Mouse (Mus musculus) kidney, embryonic 14.5 days (tissue): ENCODE data around the gene Wfikkn1. TPM values are rescaled to one million over a fixed set of nuclear protein-coding genes. Genes with fewer than 3 reads are reported as not detected.
A peak's percentile ranks its signal among the peaks of the same experiment; 100 is the strongest.

ENCODE experiments used
- ATAC-seq: fragments of 200-750 bp; cut with Nextera tagmentation; 2 replicates; pipeline ENCODE4 v1.8.0; 2017; ENCODE audit warnings: moderate number of reproducible peaks, mild to moderate bottlenecking, moderate TSS enrichment, moderate library complexity; ENCODE audit not compliant: low FRiP score, low TSS enrichment
- H3K27ac ChIP-seq: fragments of 300-500 bp; sonication (generic); 2 replicates; pipeline ENCODE4 v1.5.1; 2014; ENCODE audit warnings: low read depth, mild to moderate bottlenecking, low read length, moderate library complexity, mixed read lengths
- H3K27me3 ChIP-seq: fragments of 300-500 bp; sonication (generic); 2 replicates; pipeline ENCODE4 v1.6.1; 2014; ENCODE audit warnings: mild to moderate bottlenecking, low read length; ENCODE audit not compliant: control insufficient read depth, insufficient read depth
- H3K36me3 ChIP-seq: fragments of 300-500 bp; sonication (generic); 2 replicates; pipeline ENCODE4 v1.6.1; 2014; ENCODE audit warnings: low read length, mixed read lengths; ENCODE audit not compliant: control insufficient read depth, insufficient read depth
- H3K4me1 ChIP-seq: fragments of 300-500 bp; sonication (generic); 2 replicates; pipeline ENCODE4 v1.6.1; 2014; ENCODE audit warnings: low read length, mixed read lengths; ENCODE audit not compliant: control insufficient read depth, insufficient read depth
- H3K4me2 ChIP-seq: fragments of 300-500 bp; sonication (generic); replicated peaks from 2 replicates; pipeline ENCODE4 v1.6.1; 2014; ENCODE audit warnings: low read depth, mild to moderate bottlenecking, low read length
- H3K4me3 ChIP-seq: fragments of 300-500 bp; sonication (generic); 2 replicates; pipeline ENCODE4 v1.5.1; 2014; ENCODE audit warnings: mild to moderate bottlenecking, low read length
- H3K9ac ChIP-seq: fragments of 300-500 bp; sonication (generic); 2 replicates; pipeline ENCODE4 v1.6.1; 2014; ENCODE audit warnings: low read depth, mild to moderate bottlenecking, low read length, moderate library complexity
- H3K9me3 ChIP-seq: fragments of 300-500 bp; sonication (generic); 2 replicates; pipeline ENCODE4 v1.6.1; 2016; ENCODE audit warnings: low read length; ENCODE audit not compliant: control insufficient read depth
- whole genome bisulfite sequencing: fragments of 180-500 bp; shearing (Covaris S2); extraction: QIAGEN DNeasy Blood & Tissue Kit; methylation state at CpG from one replicate; pipeline ENCODE4 v1.1.7; 2014; 5-methylcytosine and 5-hydroxymethylcytosine counted together
- polyA plus RNA-seq: library from polyadenylated mRNA; unstranded; fragments of >200 nt; fragmentation: Nextera tagmentation; extraction: Ambion mirVana; gene quantifications from 2 replicates; pipeline ENCODE4 v1.2.1, GENCODE M21; 2014

The Wfikkn1 gene
- polyA plus RNA-seq, 1 experiment from 2014 or later, result 0.99 TPM

DNA sequence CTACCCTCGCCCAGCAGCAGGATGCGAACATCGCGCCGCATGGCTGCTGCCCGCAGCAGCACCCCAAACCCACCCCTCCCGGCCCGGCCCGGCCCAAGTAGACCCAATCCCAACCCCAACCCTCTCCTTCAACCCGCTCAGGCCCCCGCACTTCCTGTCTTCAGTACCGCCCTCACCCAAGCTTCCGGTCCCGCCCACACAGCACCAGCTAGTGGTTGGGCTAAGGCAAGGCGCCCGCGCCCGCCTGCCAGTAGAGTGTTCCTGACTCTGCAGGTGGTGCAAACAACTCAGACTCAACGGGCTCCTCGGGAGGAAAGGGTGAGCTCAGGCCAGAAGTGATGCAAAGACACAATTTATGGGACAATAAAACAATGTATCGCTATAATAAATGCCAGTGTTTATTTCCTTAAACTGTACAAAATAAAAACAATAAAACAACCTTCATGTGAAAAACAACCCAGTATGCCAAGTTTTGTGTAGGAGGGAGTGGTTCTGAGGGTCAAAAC lies 36.2 kb downstream of the Wfikkn1 start, which contains the start of gene Rhot2:
Rhot2 (minus strand) TSS at position 456 of the 506 bp plus-strand sequence.
- Histone ChIP-seq H3K9me3 (no peaks in the 10 kb centered on the region), H3K4me3 (peak within 1 kb of the TSS; percentile 90), H3K4me1 (peaks cover 8% of the 10 kb centered on the region), H3K27ac (peak within 1 kb of the TSS; percentile 79; the same call in 1 of the 2 replicates), H3K27me3 (no peaks in the 10 kb centered on the region), H3K9ac (peak within 1 kb of the TSS; percentile 87), H3K36me3 (peaks cover 56% of the 10 kb centered on the region), H3K4me2 (peak within 1 kb of the TSS; percentile 91)
- WGBS, result under 1% methylated on average over 21 of the region's 21 CpGs
- peak; percentile 92 for ATAC-seq

DNA sequence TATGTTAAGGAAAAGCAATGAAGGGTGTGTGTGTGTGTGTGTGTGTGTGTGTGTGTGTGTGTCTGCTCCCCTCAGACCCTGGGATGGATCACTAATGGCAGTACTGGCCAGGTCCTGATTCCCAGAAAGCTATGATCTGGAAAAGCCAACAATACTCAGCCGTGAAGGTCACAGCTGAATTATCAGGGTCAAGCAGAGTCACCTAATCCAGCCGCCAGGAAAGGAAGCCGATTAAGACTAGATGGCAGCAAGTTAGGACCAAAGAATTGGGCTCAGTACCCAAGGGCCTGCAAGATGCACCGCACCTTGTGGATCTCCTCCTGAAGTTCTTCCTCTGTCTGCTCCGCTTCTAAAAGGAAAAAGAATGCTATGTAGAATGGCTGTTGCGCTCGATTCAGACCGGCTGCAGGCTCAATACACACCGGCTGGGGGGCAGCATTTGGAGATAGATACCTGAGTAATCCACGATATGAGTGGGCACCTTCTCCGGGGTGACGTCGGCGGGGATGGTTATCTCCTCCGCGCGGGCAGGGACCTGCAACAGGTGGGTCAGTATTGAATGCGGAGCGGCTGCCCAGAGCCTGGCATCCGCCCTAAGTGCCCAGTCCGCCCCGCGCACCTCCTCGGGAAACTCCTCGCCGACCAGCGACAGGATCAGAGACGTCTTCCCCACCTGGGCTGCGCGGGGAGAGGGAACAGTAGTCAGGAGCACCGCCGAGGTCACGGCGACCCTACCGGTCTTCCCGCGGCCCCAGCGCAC lies 36.8 kb downstream of the Wfikkn1 start:
- no peak for ATAC-seq
- no peaks in the 10 kb centered on the region for H3K9me3 ChIP-seq
- H3K4me2 ChIP-seq, result peak overlapping the region; percentile 91
- H3K27me3 ChIP-seq, result no peaks in the 10 kb centered on the region
- peaks cover 8% of the 10 kb centered on the region for H3K4me1 ChIP-seq
- WGBS, result 3% methylated on average over 34 of the region's 38 CpGs
- peaks cover 56% of the 10 kb centered on the region for H3K36me3 ChIP-seq
- H3K4me3 ChIP-seq, result peak overlapping the region; percentile 90
- H3K9ac ChIP-seq, result peak overlapping the region; percentile 87
- H3K27ac ChIP-seq, result peak overlapping the region; percentile 79; the same call in 1 of the 2 replicates

DNA sequence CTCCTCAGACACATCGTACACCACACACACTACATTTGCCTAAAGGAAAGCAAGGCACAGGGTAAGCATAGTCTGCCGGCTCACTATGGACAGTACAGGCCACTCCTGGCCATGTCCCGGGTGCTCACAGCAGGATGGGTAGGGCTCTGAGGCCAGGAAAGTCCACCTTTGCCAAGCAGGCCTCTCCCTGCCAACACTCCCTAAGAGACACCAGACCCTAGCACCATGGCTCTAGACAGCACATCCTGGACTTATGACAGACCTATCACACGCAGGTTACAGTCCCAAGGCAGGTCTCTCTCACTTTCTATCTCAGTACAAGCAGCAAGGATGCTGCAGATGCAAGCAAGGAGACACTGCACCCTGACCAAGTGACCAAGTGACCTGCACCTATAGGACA lies 37.5 kb downstream of the Wfikkn1 start:
- Histone ChIP-seq H3K36me3 (peaks cover 52% of the 10 kb centered on the region), H3K27ac (no peak overlapping the region), H3K4me1 (peaks cover 8% of the 10 kb centered on the region), H3K4me3 (peak overlapping the region; percentile 90; the same call in 1 of the 2 replicates), H3K27me3 (no peaks in the 10 kb centered on the region), H3K4me2 (peak overlapping the region; percentile 91), H3K9me3 (no peaks in the 10 kb centered on the region), H3K9ac (peak overlapping the region; percentile 87; the same call in 1 of the 2 replicates)
- 92% methylated on average over 4 of the region's 4 CpGs for WGBS
- no peak for ATAC-seq

DNA sequence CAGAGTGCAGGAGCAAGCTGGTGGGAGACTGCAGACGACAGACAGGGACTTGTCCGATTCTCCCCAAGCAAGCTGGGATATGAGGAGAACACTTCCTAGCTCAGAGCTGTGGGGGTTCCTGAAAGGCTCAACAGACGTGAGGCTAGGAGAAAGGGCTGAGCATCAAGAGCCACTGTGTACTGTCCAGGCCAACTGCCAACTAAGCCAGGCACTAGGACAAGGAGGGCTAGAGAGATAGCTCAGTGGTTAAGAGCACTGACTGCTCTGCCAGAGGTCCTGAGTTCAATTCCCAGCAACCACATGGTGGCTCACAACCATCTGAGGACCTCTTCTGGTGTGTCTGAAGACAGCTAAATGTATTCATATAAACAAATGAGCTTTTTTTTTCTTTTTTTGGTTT lies 38.1 kb downstream of the Wfikkn1 start:
- no peak for ATAC-seq
- Histone ChIP-seq H3K36me3 (peaks cover 53% of the 10 kb centered on the region), H3K4me3 (no peak overlapping the region), H3K4me1 (peaks cover 14% of the 10 kb centered on the region), H3K27me3 (no peaks in the 10 kb centered on the region), H3K9ac (no peak overlapping the region), H3K27ac (no peak overlapping the region), H3K4me2 (no peak overlapping the region), H3K9me3 (no peaks in the 10 kb centered on the region)
- 88% methylated on average over 3 of the region's 3 CpGs for WGBS

DNA sequence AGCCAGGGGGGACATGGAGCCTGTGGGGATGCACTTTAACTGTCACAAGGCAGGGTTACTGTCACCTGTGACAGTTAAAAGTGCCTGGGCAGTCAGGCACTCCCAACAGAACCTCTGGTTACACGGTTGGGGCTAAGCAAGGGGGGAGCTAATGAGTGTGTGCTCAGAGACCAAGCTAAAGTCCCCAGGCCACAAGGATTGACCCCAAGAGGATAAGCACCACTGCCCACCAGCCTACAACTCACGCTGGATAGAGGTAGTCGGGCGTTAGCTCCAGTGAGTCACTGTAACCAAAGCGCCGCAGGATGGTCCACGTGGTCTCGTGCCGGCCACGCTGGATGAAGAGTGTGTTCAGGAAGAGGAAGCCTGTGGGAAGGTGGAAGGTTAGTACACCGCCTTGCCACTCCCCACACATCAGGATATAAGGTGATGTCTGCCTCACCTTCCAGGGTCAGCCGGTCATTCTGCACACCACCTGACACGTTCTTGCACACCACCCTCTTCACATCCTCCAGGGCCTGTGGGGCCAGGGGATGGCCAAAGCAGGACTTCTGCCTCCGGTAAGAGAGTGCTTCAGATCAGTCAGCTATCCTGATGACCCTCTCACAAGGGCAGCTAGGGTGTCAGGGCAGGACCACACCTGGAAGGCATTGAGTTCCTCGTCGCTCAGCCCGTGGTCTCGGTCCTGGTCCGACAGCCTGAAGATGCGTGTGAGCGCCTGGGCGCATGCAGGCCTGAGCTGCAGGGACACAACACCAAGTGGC lies 39.4 kb downstream of the Wfikkn1 start, which contains the start of gene Gm20683:
Gm20683 (minus strand) TSS at position 647 of the 764 bp plus-strand sequence.
- H3K4me1 ChIP-seq, result peaks cover 25% of the 10 kb centered on the region
- H3K9ac ChIP-seq, result no peak within 1 kb of the TSS
- H3K36me3 ChIP-seq, result peaks cover 47% of the 10 kb centered on the region
- WGBS, result 91% methylated on average over 22 of the region's 22 CpGs
- ATAC-seq, result no peak
- H3K27me3 ChIP-seq, result no peaks in the 10 kb centered on the region
- no peak within 1 kb of the TSS for H3K27ac ChIP-seq
- no peaks in the 10 kb centered on the region for H3K9me3 ChIP-seq
- no peak within 1 kb of the TSS for H3K4me2 ChIP-seq
- no peak within 1 kb of the TSS for H3K4me3 ChIP-seq

DNA sequence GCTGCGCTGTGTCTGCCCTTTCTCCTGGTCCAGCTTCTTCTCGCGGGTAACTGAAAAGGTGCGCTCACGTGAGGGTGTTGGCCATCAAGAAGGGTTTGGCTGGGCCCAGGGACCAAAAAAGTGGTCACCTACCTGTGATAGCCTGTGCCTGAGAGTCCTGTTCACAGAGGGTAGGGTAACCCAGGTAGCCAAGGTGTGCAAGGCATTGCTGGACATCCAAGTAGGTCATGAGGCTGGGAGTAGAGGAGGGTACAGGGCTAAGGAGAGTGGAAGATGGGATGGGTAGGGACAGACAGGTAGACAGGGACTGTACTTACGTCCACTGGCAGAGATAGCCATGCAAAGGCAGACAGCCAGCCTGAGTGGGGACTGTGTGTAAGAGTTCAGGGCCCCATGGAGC lies 40.1 kb downstream of the Wfikkn1 start:
- no peak for ATAC-seq

DNA sequence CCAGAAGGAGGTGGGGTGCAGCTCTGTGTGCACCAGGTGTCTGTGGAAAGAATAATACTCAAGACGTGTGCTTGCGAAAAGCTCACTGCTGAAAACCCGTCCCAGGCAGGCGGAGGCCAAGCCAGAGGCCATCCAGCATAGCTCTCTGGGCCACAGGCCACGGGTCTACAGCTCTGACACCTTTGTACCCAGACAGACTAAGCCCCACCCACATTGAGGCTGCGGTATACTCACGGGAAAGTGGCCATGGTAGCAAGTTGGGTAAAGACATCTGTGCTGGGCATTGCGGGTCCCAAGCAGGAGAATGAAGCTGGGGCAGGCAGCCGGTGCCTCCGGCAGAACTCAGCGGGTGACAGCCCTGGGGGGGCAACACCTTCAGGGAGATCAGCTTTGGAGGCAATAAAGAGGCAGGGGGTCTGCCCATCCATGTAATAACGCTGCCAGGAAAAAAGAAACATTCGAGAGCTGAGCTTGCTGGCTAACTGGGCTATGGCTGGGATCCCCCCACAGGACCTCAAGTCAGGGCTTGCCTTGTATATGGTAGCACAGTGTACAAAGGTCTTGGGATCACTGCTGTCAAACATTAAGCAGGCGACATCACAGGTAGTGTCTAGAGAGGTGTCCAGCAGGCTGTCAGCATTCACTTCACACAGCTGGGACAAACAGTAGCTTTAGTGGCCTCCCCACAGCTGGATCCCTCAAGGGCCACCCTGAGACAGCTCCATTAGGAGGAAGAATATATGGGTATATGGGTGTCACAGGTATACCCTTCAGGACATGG lies 41.0 kb downstream of the Wfikkn1 start:
- H3K27ac ChIP-seq, result no peak overlapping the region
- peaks cover 38% of the 10 kb centered on the region for H3K4me1 ChIP-seq
- no peak for ATAC-seq
- peak overlapping the region; percentile 34; the same call in 1 of the 2 replicates for H3K9ac ChIP-seq
- no peaks in the 10 kb centered on the region for H3K9me3 ChIP-seq
- 82% methylated on average over 14 of the region's 14 CpGs for WGBS
- H3K27me3 ChIP-seq, result no peaks in the 10 kb centered on the region
- peaks cover 54% of the 10 kb centered on the region for H3K36me3 ChIP-seq
- no peak overlapping the region for H3K4me3 ChIP-seq
- H3K4me2 ChIP-seq, result no peak overlapping the region

More for the DNA sequence above, 40.1 kb downstream of the Wfikkn1 start:
- no peak overlapping the region for H3K4me3 ChIP-seq
- H3K27ac ChIP-seq, result no peak overlapping the region
- no peak overlapping the region for H3K4me2 ChIP-seq
- no peak overlapping the region for H3K9ac ChIP-seq
- no peaks in the 10 kb centered on the region for H3K9me3 ChIP-seq
- peaks cover 48% of the 10 kb centered on the region for H3K36me3 ChIP-seq
- H3K27me3 ChIP-seq, result no peaks in the 10 kb centered on the region
- peaks cover 30% of the 10 kb centered on the region for H3K4me1 ChIP-seq
- 93% methylated on average over 6 of the region's 6 CpGs for WGBS

DNA sequence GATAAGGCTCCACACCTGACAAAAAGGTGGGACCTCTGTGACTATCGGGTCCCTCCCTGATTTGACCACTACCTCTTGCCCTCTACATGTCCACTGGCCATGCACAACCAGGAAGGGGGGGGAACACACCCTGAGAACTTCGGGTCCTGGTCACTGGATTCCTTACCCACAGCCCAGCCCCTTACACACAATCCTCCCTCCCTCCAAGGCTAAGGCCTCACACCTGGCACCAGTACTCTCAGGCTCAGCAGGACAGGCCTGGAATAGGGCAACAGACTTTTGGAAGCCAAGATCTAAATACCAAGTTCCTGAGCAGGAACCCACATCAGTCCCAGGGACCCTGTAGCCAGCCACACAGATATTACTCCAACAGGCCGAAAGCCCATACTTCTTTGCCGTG lies 41.8 kb downstream of the Wfikkn1 start:
- 86% methylated on average over 4 of the region's 4 CpGs for WGBS
- Histone ChIP-seq H3K27me3 (no peaks in the 10 kb centered on the region), H3K9ac (no peak overlapping the region), H3K4me3 (no peak overlapping the region), H3K36me3 (peaks cover 54% of the 10 kb centered on the region), H3K4me2 (no peak overlapping the region), H3K9me3 (no peaks in the 10 kb centered on the region), H3K27ac (no peak overlapping the region), H3K4me1 (peaks cover 45% of the 10 kb centered on the region)
- no peak for ATAC-seq
